In genomic region chr15:89355241-89356187, GRCm38 (mm10) we compare ENCODE assay signal across 7 mouse cellular contexts. TPM values are rescaled to one million over a fixed set of nuclear protein-coding genes. Genes with fewer than 3 reads are reported as not detected.
DNase-seq lines count a peak whose midpoint lies in the region; ATAC-seq lines count a peak whose summit lies in the region.

Lmf2 (minus strand) TSS chr15:89355659.
Ncaph2 (plus strand) TSS chr15:89355719.

- H3K4me3 ChIP-seq in embryonic facial prominence, embryonic 10.5 days = peak within 1 kb of the TSS; percentile 88
- H3K4me3 ChIP-seq in limb, embryonic 10.5 days = peak within 1 kb of the TSS; percentile 76
- peak within 1 kb of the TSS; percentile 66 for H3K4me3 ChIP-seq in midbrain, embryonic 13.5 days (replicated peaks)

- H3K27me3 ChIP-seq in embryonic facial prominence, embryonic 10.5 days (replicated peaks; ENCODE audit: low read depth, poor library complexity, severe bottlenecking) = no peaks in the 10 kb centered on the region
- no peaks in the 10 kb centered on the region for H3K27me3 ChIP-seq in limb, embryonic 10.5 days (ENCODE audit: low read depth, poor library complexity, severe bottlenecking)
- H3K27me3 ChIP-seq in midbrain, embryonic 13.5 days = no peaks in the 10 kb centered on the region

- H3K9ac ChIP-seq in midbrain, embryonic 13.5 days (replicated peaks) = peak within 1 kb of the TSS; percentile 82

- DNase-seq in adrenal gland, postnatal 10 days = peak; percentile 98
- peak; percentile 98 for DNase-seq in embryonic facial prominence, embryonic 10.5 days (ENCODE audit: low spot score)
- peak; percentile 95 for DNase-seq in kidney, adult 11 months
- peak; percentile 99 for DNase-seq in limb, embryonic 10.5 days (ENCODE audit: low spot score)
- DNase-seq in spleen, adult 12 weeks (ENCODE audit: low spot score) = peak; percentile 94

- H3K4me1 ChIP-seq in embryonic facial prominence, embryonic 10.5 days = peaks cover 37% of the 10 kb centered on the region
- peaks cover 23% of the 10 kb centered on the region for H3K4me1 ChIP-seq in limb, embryonic 10.5 days
- H3K4me1 ChIP-seq in midbrain, embryonic 13.5 days (replicated peaks) = peaks cover 43% of the 10 kb centered on the region

- WGBS in embryonic facial prominence, embryonic 10.5 days = under 1% methylated on average over 64 of the region's 64 CpGs
- WGBS in limb, embryonic 10.5 days = under 1% methylated on average over 64 of the region's 64 CpGs
- under 1% methylated on average over 64 of the region's 64 CpGs for WGBS in midbrain, embryonic 13.5 days

- H3K4me2 ChIP-seq in midbrain, embryonic 13.5 days (replicated peaks) = peak within 1 kb of the TSS; percentile 80

- peak; percentile 77 for ATAC-seq in granulocyte monocyte progenitor cell, adult 5-6 weeks (replicated peaks; ENCODE audit: poor library complexity, severe bottlenecking)
- peak; percentile 91 for ATAC-seq in midbrain, embryonic 13.5 days

- peaks cover 70% of the 10 kb centered on the region for H3K36me3 ChIP-seq in embryonic facial prominence, embryonic 10.5 days (replicated peaks)
- H3K36me3 ChIP-seq in limb, embryonic 10.5 days = peaks cover 64% of the 10 kb centered on the region
- H3K36me3 ChIP-seq in midbrain, embryonic 13.5 days = peaks cover 46% of the 10 kb centered on the region

- no peaks in the 10 kb centered on the region for H3K9me3 ChIP-seq in embryonic facial prominence, embryonic 10.5 days
- H3K9me3 ChIP-seq in limb, embryonic 10.5 days (replicated peaks) = no peaks in the 10 kb centered on the region
- no peaks in the 10 kb centered on the region for H3K9me3 ChIP-seq in midbrain, embryonic 13.5 days

- H3K27ac ChIP-seq in embryonic facial prominence, embryonic 10.5 days (replicated peaks) = peak within 1 kb of the TSS; percentile 96
- peak within 1 kb of the TSS; percentile 93 for H3K27ac ChIP-seq in limb, embryonic 10.5 days
- H3K27ac ChIP-seq in midbrain, embryonic 13.5 days = peak within 1 kb of the TSS; percentile 75

RNA-seq across cellular contexts. Expression of gene Lmf2, which starts in this region (rescaled TPM):
- 10 to 100 TPM; 38.6 to 41.9 TPM for total RNA-seq in adrenal gland, postnatal 10 days (2021)
- polyA plus RNA-seq in embryonic facial prominence, embryonic 10.5 days (2016; fragmentation: Nextera tagmentation; extraction: Ambion mirVana) = 49.1 and 52.2 TPM in 2 replicates
- 15.4 and 22.3 TPM in 2 replicates for total RNA-seq in granulocyte monocyte progenitor cell, adult 5-6 weeks (2014; fragmentation: Nextera tagmentation)
- total RNA-seq in granulocyte monocyte progenitor cell, adult 5-6 weeks (2017) = 8.9 and 11.0 TPM in 2 replicates
- 40.8 and 45.1 TPM in 2 replicates for polyA plus RNA-seq in limb, embryonic 10.5 days (2016; fragmentation: Nextera tagmentation; extraction: Ambion mirVana)
- 32.1 and 36.4 TPM in 2 replicates for polyA plus RNA-seq in midbrain, embryonic 13.5 days (2015; fragmentation: Nextera tagmentation; extraction: Ambion mirVana)

RNA-seq across cellular contexts. Expression of gene Ncaph2, which starts in this region (rescaled TPM):
- total RNA-seq in adrenal gland, postnatal 10 days (2021) = 100 to 1,000 TPM in 1 of 2 experiments, 10 to 100 TPM in 1; 89.2 to 103 TPM
- polyA plus RNA-seq in embryonic facial prominence, embryonic 10.5 days (2016; fragmentation: Nextera tagmentation; extraction: Ambion mirVana) = 180 and 188 TPM in 2 replicates
- total RNA-seq in granulocyte monocyte progenitor cell, adult 5-6 weeks (2014; fragmentation: Nextera tagmentation) = 87.4 and 136 TPM in 2 replicates
- 92.2 and 118 TPM in 2 replicates for total RNA-seq in granulocyte monocyte progenitor cell, adult 5-6 weeks (2017)
- polyA plus RNA-seq in limb, embryonic 10.5 days (2016; fragmentation: Nextera tagmentation; extraction: Ambion mirVana) = 197 and 200 TPM in 2 replicates
- polyA plus RNA-seq in midbrain, embryonic 13.5 days (2015; fragmentation: Nextera tagmentation; extraction: Ambion mirVana) = 121 and 130 TPM in 2 replicates

Comparison
In these comparisons a context has a peak if more than half of its experiments do, and no peak if none do; other contexts are left out.
1. Peak in every context shown above with its lines: DNase-seq, ATAC-seq, H3K4me3 ChIP-seq and H3K27ac ChIP-seq.